Mouse (Mus musculus) skeletal muscle tissue, adult 2 months (tissue): ENCODE results near the gene Sgta.
"Not testable (repeated sequence)": the region's sequence is repeated elsewhere in the genome, so short reads cannot be mapped to it uniquely, and the experiment has no call there.

Experiments
- DNase-seq: peaks from one replicate; pipeline ENCODE4 v3.0.0-alpha.2; 2012; ENCODE audit warnings: low read depth, low spot score

Gene Sgta

GRCm38 (mm10) chr10:81059603-81060543, at the start of gene Sgta:
Gene Sgta (minus strand): TSS chr10:81060181.
- peak; percentile 100 for DNase-seq

- DNase-seq, result peak; percentile 77
Measured at GRCm38 (mm10) chr10:81106113-81106721, 46.2 kb upstream of the Sgta start.

GRCm38 (mm10) chr10:81105565-81106112, 45.7 kb upstream of the Sgta start, which contains the start of gene Map2k2:
Gene Map2k2 (plus strand): TSS chr10:81105915.
- peak; percentile 99 for DNase-seq

- DNase-seq, result no peak
Measured at GRCm38 (mm10) chr10:81094931-81095678, 35.1 kb upstream of the Sgta start.

- DNase-seq, result no peak
Measured at GRCm38 (mm10) chr10:81092465-81093250, 32.7 kb upstream of the Sgta start.

GRCm38 (mm10) chr10:81090621-81091020, 30.6 kb upstream of the Sgta start:
- no peak for DNase-seq

- DNase-seq, result no peak
Measured at GRCm38 (mm10) chr10:81089216-81089615, 29.2 kb upstream of the Sgta start.

- no peak for DNase-seq
Measured at GRCm38 (mm10) chr10:81087021-81087420, 27.0 kb upstream of the Sgta start.

GRCm38 (mm10) chr10:81082168-81082960, 22.4 kb upstream of the Sgta start:
- DNase-seq, result peak; percentile 90

GRCm38 (mm10) chr10:81080008-81080655, 20.2 kb upstream of the Sgta start:
- DNase-seq, result no peak

- DNase-seq, result no peak
Measured at GRCm38 (mm10) chr10:81077916-81078315, 17.9 kb upstream of the Sgta start.

- DNase-seq, result no peak
Measured at GRCm38 (mm10) chr10:81076356-81076755, 16.4 kb upstream of the Sgta start.

- DNase-seq, result peak; percentile 81
Measured at GRCm38 (mm10) chr10:81075734-81076133, 15.8 kb upstream of the Sgta start.

- no peak for DNase-seq
Measured at GRCm38 (mm10) chr10:81073464-81073863, 13.5 kb upstream of the Sgta start.

- no peak for DNase-seq
Measured at GRCm38 (mm10) chr10:81072290-81072689, 12.3 kb upstream of the Sgta start.

- peak; percentile 100 for DNase-seq
Measured at GRCm38 (mm10) chr10:81069836-81070235, 9.9 kb upstream of the Sgta start, which contains the start of gene Thop1. Gene Thop1 (plus strand): TSS chr10:81070035.

- DNase-seq, result no peak
Measured at GRCm38 (mm10) chr10:81068706-81069105, 8.7 kb upstream of the Sgta start.

GRCm38 (mm10) chr10:81064519-81064918, 4.5 kb upstream of the Sgta start:
- not testable (repeated sequence) for DNase-seq

GRCm38 (mm10) chr10:81062710-81063109, 2.7 kb upstream of the Sgta start:
- DNase-seq, result no peak
